Mouse (Mus musculus) kidney, adult 2 months (tissue): ENCODE data around the gene Ddit4. TPM values are rescaled to one million over a fixed set of nuclear protein-coding genes. Genes with fewer than 3 reads are reported as not detected.
A peak's percentile ranks its signal among the peaks of the same experiment; 100 is the strongest.

Experiments
- DNase-seq: peaks from one replicate; pipeline ENCODE4 v3.0.0; 2021
- H3K27ac ChIP-seq: fragments of 200-500 bp; 2 replicates; pipeline ENCODE4 v1.5.1; 2012; ENCODE audit warnings: low read depth, low read length, control low read depth, inconsistent platforms; ENCODE audit not compliant: insufficient read depth
- H3K27me3 ChIP-seq: fragments of 200-500 bp; replicated peaks from 2 replicates; pipeline ENCODE4 v1.6.1; 2012; ENCODE audit warnings: mild to moderate bottlenecking, moderate library complexity, low read length, inconsistent platforms; ENCODE audit not compliant: control insufficient read depth, insufficient read depth
- H3K36me3 ChIP-seq: fragments of 200-500 bp; 2 replicates; pipeline ENCODE4 v1.6.1; 2012; ENCODE audit warnings: mild to moderate bottlenecking, moderate library complexity, low read length, inconsistent platforms; ENCODE audit not compliant: control insufficient read depth, insufficient read depth
- H3K4me1 ChIP-seq: fragments of 200-500 bp; 2 replicates; pipeline ENCODE4 v1.6.1; 2011; ENCODE audit warnings: low read length; ENCODE audit not compliant: control insufficient read depth, insufficient read depth
- H3K4me3 ChIP-seq: fragments of 200-500 bp; 2 replicates; pipeline ENCODE4 v1.5.1; 2011; ENCODE audit warnings: mild to moderate bottlenecking, low read depth, low read length, control low read depth; ENCODE audit not compliant: insufficient read depth
- CTCF ChIP-seq: fragments of 200-500 bp; conservative IDR thresholded peaks from 2 replicates; pipeline ENCODE4 v1.5.1; 2011; ENCODE audit warnings: low read depth, mild to moderate bottlenecking, control low read depth, low read length, moderate library complexity, mixed read lengths; ENCODE audit not compliant: insufficient read depth, insufficient read length
- POLR2A ChIP-seq: fragments of 200-500 bp; IDR thresholded peaks from one replicate; pipeline ENCODE4 v1.6.1; 2011; ENCODE audit warnings: low read depth, low read length, control low read depth
- WGBS: fragments of 180-500 bp; shearing (Covaris S2); methylation state at CpG from one replicate; pipeline ENCODE4 v1.1.7; 2018; 5-methylcytosine and 5-hydroxymethylcytosine counted together
- polyA plus RNA-seq: library from polyadenylated mRNA; depleted of rRNA; stranded (reverse); fragments of >200 nt; gene quantifications from 2 replicates; pipeline ENCODE4 v1.2.3, GENCODE M21; 2012

Gene Ddit4
- polyA plus RNA-seq, 1 experiment, result 21.6 TPM

DNA sequence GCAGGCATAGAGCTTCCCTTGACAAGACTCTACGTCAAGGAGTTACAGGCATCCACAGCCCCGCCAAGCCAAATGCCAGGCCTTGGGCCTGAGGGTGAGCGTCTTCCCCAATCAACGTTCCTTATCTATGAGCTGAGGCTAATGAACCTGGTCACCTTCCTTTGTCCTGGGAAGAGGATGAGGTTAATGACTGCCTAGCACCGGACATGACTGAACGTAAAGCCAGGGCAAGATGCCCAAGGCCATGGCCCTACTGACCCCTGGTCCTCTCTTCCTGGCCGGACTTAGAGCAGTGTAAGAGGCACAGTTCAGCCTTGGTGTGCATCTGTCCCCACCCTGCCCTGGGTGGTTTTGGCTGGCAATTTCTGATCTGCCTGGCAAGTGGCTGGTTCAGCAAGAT is 22.4 kb downstream of the Ddit4 start:
- Histone ChIP-seq H3K4me1 (peaks cover 15% of the 10 kb centered on the region; the same call in 1 of the 2 replicates), H3K27ac (no peak overlapping the region), H3K4me3 (no peak overlapping the region), H3K36me3 (no peaks in the 10 kb centered on the region), H3K27me3 (no peaks in the 10 kb centered on the region)
- no peak for DNase-seq
- TF ChIP-seq CTCF, result no peak
- no peak for TF ChIP-seq POLR2A
- WGBS, result 58% methylated on average over 7 of the region's 7 CpGs

DNA sequence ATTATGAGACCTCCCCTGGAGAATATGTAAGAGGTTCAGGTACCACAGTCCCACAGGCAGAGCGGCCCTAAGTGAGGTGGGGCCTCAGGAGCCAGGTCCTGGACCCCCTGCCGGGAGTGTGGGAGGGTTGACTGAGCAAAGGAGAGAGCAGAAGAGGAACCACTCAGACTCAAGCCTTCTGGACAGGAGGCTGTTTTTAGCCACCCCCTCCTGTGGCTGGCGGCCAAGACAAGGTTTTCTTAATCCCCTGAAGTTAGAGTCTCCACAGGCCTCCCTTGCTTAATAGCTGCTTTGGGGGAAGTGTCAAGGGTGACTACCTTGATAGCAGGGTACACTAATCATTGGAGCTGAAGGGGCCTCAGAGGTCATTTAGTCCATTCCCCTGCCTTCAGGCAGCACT is 27.3 kb downstream of the Ddit4 start:
- Histone ChIP-seq H3K27ac (no peak overlapping the region), H3K4me3 (no peak overlapping the region), H3K4me1 (peaks cover 13% of the 10 kb centered on the region), H3K36me3 (no peaks in the 10 kb centered on the region), H3K27me3 (no peaks in the 10 kb centered on the region)
- DNase-seq, result no peak
- no peak for TF ChIP-seq POLR2A
- TF ChIP-seq CTCF, result no peak
- WGBS, result 48% methylated on average over 3 of the region's 3 CpGs

DNA sequence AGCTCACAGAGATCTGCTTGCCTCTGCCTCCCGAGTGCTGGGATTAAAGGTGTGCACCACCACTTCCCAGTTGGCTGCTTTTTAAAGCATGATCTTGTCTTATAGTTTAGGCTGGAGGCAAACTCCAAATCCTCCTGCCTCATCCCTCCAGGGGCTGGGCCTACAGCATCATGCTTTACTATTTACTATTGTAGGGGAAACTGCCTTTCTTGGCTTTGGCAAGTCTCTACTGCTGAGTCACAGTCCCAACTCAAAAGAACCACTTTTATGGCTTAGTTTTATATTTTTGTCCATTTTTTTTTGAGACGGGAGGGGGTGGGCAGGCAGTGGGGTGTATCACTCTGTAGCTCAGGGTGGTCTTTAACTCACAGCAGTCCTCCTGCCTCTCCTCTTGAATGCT is 28.1 kb downstream of the Ddit4 start:
- Histone ChIP-seq H3K27ac (no peak overlapping the region), H3K4me3 (no peak overlapping the region), H3K36me3 (no peaks in the 10 kb centered on the region), H3K4me1 (peaks cover 13% of the 10 kb centered on the region), H3K27me3 (no peaks in the 10 kb centered on the region)
- no peak for DNase-seq
- WGBS, result 94% methylated on average over 2 of the region's 2 CpGs
- TF ChIP-seq POLR2A (no peak), CTCF (no peak)

DNA sequence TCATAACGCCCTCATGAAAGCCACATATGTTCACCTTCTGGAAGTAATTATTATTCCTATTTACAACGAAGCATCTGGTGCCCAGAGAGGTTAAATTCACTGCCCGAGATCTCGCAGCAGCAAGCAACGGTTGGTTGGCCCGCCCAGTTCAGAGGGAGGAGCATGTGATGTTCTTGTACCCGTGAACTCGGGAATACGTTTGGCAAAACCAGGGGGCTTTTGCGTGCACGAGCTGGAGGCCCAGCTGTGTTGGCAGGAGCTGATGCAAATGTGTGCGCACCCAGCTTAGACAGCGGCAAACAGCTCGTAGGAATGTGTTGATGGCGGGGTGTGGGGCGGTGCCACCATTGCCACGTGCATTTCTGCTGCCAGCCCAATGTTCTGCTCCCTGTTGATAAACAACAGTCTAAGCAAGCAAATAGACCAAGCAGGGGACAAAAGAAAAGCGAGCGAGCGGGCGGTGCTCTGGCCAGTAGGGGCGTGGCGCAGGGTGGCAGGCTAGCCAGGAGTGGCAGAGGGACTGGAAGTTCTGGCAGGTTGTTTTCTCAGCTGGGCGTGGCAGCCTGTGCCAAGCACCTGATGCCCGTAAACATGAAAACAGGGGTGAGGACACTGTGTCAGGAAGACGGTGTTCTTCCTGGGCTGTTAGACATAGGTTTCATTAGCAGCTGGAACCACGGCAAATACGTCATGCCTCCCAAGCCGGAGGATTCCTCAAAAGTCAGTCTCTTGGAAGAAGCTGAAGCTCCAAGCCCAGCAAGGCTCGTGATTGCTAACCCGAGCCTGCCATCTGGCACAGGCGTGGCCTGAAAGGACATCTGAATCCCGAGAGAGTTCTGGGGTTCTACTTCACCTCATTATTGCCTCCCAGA is 30.6 kb downstream of the Ddit4 start:
- TF ChIP-seq POLR2A (peak; percentile 27), CTCF (peak; percentile 36; the same call in 1 of the 2 replicates)
- DNase-seq, result peak; percentile 89
- Histone ChIP-seq H3K4me1 (peaks cover 17% of the 10 kb centered on the region), H3K4me3 (peak overlapping the region; percentile 50), H3K27ac (peak overlapping the region; percentile 77), H3K36me3 (no peaks in the 10 kb centered on the region), H3K27me3 (no peaks in the 10 kb centered on the region)
- WGBS, result 5% methylated on average over 33 of the region's 33 CpGs

DNA sequence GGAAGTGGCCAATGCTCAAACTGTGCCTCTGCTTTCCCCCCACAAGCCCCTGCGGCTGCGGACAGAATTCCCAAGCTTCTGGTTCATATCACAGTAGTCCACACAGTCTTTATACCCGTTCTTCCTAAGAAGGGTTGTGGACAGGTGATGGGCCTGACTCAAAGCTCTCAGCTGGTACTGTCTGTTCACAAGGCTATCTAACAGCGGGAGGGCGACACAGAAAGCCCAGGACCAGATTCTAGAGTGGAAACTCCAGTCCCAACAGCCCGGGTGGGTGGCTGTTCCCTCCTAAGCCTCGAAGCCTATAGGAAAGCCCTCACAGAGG is 31.2 kb downstream of the Ddit4 start:
- Histone ChIP-seq H3K4me1 (peaks cover 23% of the 10 kb centered on the region), H3K36me3 (no peaks in the 10 kb centered on the region), H3K4me3 (no peak overlapping the region), H3K27ac (peak overlapping the region; percentile 77), H3K27me3 (no peaks in the 10 kb centered on the region)
- no peak for TF ChIP-seq POLR2A
- no peak for TF ChIP-seq CTCF
- 47% methylated on average over 7 of the region's 7 CpGs for WGBS
- no peak for DNase-seq

DNA sequence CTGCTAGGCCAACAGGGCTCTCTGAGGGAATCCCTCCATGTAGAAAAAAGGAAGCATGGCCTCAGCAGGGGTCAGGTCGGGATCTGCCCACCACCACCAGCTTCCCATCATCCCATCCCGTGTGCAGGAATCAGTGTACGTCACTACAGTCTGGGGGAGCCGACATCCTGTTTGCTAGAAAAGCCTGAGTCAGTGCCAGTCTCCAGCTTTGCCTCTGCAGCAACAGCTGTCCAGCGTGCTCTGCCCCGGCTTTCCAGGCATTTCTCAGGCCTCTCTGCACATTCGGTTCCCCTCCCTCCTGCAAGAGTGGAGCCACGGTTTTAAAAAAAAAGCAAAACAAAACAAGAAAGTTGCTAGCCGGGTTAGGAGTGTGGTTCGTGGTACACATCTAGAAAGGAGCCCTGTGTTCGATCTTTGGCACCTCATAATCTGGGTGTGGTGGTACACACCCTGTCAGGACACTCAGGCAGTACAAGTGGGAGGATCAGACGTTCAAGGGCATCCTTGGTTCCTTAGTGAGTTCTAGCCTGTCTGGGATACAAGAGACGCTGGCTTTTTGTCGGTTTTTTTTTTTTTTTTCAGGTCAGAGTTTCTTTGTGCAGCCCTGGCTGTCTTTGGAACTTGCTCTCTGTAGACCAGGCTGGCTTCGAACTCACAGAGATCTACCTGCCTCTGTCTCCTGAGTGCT is 32.0 kb downstream of the Ddit4 start:
- peak overlapping the region; percentile 34; the same call in 1 of the 2 replicates for H3K27ac ChIP-seq
- 42% methylated on average over 15 of the region's 15 CpGs for WGBS
- TF ChIP-seq CTCF, result no peak
- no peak for TF ChIP-seq POLR2A

DNA sequence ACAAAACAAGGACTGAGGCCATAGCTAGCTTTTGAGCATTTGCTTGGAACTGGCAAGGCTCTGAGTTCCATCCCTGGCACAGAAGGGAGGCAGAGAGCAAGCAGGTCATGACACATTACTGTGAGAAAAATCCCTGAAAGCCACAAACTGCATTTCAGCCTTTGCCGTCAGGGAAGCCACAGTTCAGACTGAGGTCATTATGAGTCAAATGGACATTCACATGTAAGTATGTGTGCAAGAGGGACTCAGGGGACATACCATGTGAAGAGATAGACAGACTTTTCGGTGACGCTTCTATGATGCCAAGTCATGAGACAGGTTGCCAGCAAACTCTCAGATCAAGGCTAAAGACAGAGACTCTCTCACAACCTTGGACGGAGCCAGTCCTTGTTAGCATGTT is 33.5 kb downstream of the Ddit4 start:
- peaks cover 22% of the 10 kb centered on the region for H3K4me1 ChIP-seq
- no peaks in the 10 kb centered on the region for H3K36me3 ChIP-seq
- no peaks in the 10 kb centered on the region for H3K27me3 ChIP-seq
- no peak overlapping the region for H3K4me3 ChIP-seq
- TF ChIP-seq CTCF (no peak), POLR2A (no peak)
- 89% methylated on average over 4 of the region's 4 CpGs for WGBS
- no peak overlapping the region for H3K27ac ChIP-seq
- no peak for DNase-seq

More for the DNA sequence above, 32.0 kb downstream of the Ddit4 start:
- Histone ChIP-seq H3K27me3 (no peaks in the 10 kb centered on the region), H3K36me3 (no peaks in the 10 kb centered on the region), H3K4me3 (no peak overlapping the region), H3K4me1 (peaks cover 26% of the 10 kb centered on the region)
- peak; percentile 62 for DNase-seq
